Comparison of ENCODE assay signal across 9 mouse cellular contexts in the genomic region with DNA sequence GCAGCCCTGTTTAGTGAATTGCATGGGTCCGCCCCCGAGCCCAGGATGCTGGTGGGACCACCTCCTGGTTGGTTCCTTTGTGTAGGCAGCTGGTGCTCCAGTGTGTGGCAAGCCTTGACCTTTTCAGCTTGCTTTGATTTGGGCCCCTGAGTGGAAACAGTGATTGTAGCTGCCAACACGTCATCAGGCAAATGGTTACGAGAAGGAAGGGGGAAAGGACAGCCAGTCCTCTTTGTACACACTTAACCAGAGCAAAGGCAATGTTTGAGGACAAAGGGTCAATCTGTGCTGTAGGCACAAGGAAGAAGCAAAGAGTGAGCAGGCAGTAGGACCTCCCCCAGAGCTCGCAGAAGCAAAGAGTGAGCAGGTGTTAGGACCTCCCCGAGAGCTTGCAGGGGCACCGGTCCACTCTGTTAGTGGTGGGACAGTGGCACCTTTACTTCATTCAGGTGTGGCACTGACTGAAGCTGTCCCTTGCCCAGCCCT.
DNase-seq lines count a peak whose midpoint lies in the region; ATAC-seq lines count a peak whose summit lies in the region.
"Had no signal": no experiment of that assay in that cellular context is flagged by ENCODE, and none has a peak within 500 bp of the region (broad histone marks: within the 10 kb centered on the region; RNA-seq: fewer than 3 reads in every experiment).

No protein-coding gene starts in this region.

- peak; percentile 17 for DNase-seq in left cerebral cortex, postnatal 4 days
- no peak for DNase-seq in left cerebral cortex, postnatal 36 days (ENCODE audit: low spot score in 2 of 2)
- DNase-seq in liver: peak; percentile 5
- DNase-seq in right cerebral cortex, postnatal 14 days: no peak
- DNase-seq: gastrocnemius, postnatal 14 days had no signal

- H3K4me1 ChIP-seq in forebrain, embryonic 12.5 days: peaks cover 16% of the 10 kb centered on the region
- no peaks in the 10 kb centered on the region for H3K4me1 ChIP-seq in stomach, embryonic 15.5 days

- H3K27ac ChIP-seq in forebrain, embryonic 12.5 days: peak overlapping the region; percentile 56; the same call in 1 of the 2 replicates
- no peak overlapping the region for H3K27ac ChIP-seq in stomach, embryonic 15.5 days
- H3K27ac ChIP-seq: neural tube, embryonic 12.5 days had no signal

- 33% methylated on average over 7 of the region's 7 CpGs for WGBS in forebrain, embryonic 12.5 days
- 29% methylated on average over 7 of the region's 7 CpGs for WGBS in stomach, embryonic 15.5 days

- H3K9me3 ChIP-seq in forebrain, embryonic 12.5 days: no peaks in the 10 kb centered on the region
- no peaks in the 10 kb centered on the region for H3K9me3 ChIP-seq in stomach, embryonic 15.5 days
- H3K9me3 ChIP-seq: neural tube, embryonic 12.5 days had no signal

- ATAC-seq in forebrain, embryonic 12.5 days (ENCODE audit: low FRiP score): peak; percentile 59; the same call in 1 of the 2 replicates
- peak; percentile 67 for ATAC-seq in stomach, embryonic 15.5 days (ENCODE audit: insufficient read depth, low FRiP score, low read depth)
- ATAC-seq in inflammation-experienced regulatory T-cells, adult 6 months: no peak

- H3K27me3 ChIP-seq in forebrain, embryonic 12.5 days: no peaks in the 10 kb centered on the region
- no peaks in the 10 kb centered on the region for H3K27me3 ChIP-seq in stomach, embryonic 15.5 days (replicated peaks)
- H3K27me3 ChIP-seq: neural tube, embryonic 12.5 days had no signal

- H3K36me3 ChIP-seq in forebrain, embryonic 12.5 days (replicated peaks): no peaks in the 10 kb centered on the region
- no peaks in the 10 kb centered on the region for H3K36me3 ChIP-seq in stomach, embryonic 15.5 days
- H3K36me3 ChIP-seq: neural tube, embryonic 12.5 days had no signal

- no peak overlapping the region for H3K4me2 ChIP-seq in forebrain, embryonic 12.5 days
- no peak overlapping the region for H3K4me2 ChIP-seq in stomach, embryonic 15.5 days
- H3K4me2 ChIP-seq: neural tube, embryonic 12.5 days had no signal

- no peak overlapping the region for H3K4me3 ChIP-seq in forebrain, embryonic 12.5 days (replicated peaks)
- no peak overlapping the region for H3K4me3 ChIP-seq in stomach, embryonic 15.5 days (replicated peaks)
- H3K4me3 ChIP-seq: neural tube, embryonic 12.5 days had no signal

- intact Hi-C loops in left cerebral cortex, postnatal 4 days (cut with DNase I): no loop called here
- intact Hi-C loops in left cerebral cortex, postnatal 36 days (cut with DNase I): no loop called here

- H3K9ac ChIP-seq in forebrain, embryonic 12.5 days: no peak overlapping the region
- no peak overlapping the region for H3K9ac ChIP-seq in stomach, embryonic 15.5 days
- H3K9ac ChIP-seq: neural tube, embryonic 12.5 days had no signal

Comparison
In these comparisons a context has a peak if more than half of its experiments do, and no peak if none do; other contexts are left out.
1. DNase-seq: peak in left cerebral cortex, postnatal 4 days (single experiment) and liver (single experiment); none in left cerebral cortex, postnatal 36 days (0 of 2) and right cerebral cortex, postnatal 14 days (single experiment).